Mouse (Mus musculus) MEL (cell line): ENCODE measurements at regions not wholly inside any gene's neighbourhood (a gene's known extent, or its start where the extent isn't known, plus 50 kb on each side); places are given as distances from the start of the nearest gene placed in this dataset.
A peak's percentile ranks its signal among the peaks of the same experiment; 100 is the strongest.

Experiments
- CTCF ChIP-seq, 3 experiments: IDR thresholded peaks in 2 of 3; conservative IDR thresholded peaks in 1 of 3; 2 replicates each; pipeline ENCODE4 v1.5.1; 2011 to 2012; ENCODE audit warnings: low read length in 3 of 3, low read depth in 2 of 3, mild to moderate bottlenecking in 2 of 3, improper control_type of control experiment in 1 of 3, inconsistent platforms in 1 of 3, mixed read lengths in 1 of 3, moderate library complexity in 1 of 3; ENCODE audit not compliant: control insufficient read depth in 1 of 3, insufficient read depth in 1 of 3, poor library complexity in 1 of 3, severe bottlenecking in 1 of 3
- EP300 ChIP-seq, 2 experiments: IDR thresholded peaks; 2 replicates each; pipeline ENCODE4 v1.6.1; 2011; ENCODE audit warnings: improper control_type of control experiment in 2 of 2, low read length in 2 of 2, low read depth in 1 of 2, mild to moderate bottlenecking in 1 of 2
- MEF2A ChIP-seq: IDR thresholded peaks from 2 replicates; pipeline ENCODE4 v1.6.1; 2014; ENCODE audit warnings: low read depth, mild to moderate bottlenecking, inconsistent platforms, low read length, improper control_type of control experiment; ENCODE audit not compliant: poor library complexity, insufficient replicate concordance, severe bottlenecking; ENCODE audit errors: extremely low read depth
- MYC ChIP-seq: IDR thresholded peaks from 2 replicates; pipeline ENCODE4 v1.6.1; 2011; ENCODE audit warnings: low read depth, mild to moderate bottlenecking, low read length, improper control_type of control experiment, moderate library complexity
- POLR2A ChIP-seq, 2 experiments: IDR thresholded peaks; 2 replicates each; pipeline ENCODE4 v1.6.1; 2011 to 2012; ENCODE audit warnings: low read length in 2 of 2, mild to moderate bottlenecking in 2 of 2, control low read depth in 1 of 2, improper control_type of control experiment in 1 of 2, low read depth in 1 of 2, moderate library complexity in 1 of 2; ENCODE audit not compliant: control insufficient read depth in 1 of 2, insufficient read depth in 1 of 2, poor library complexity in 1 of 2

GRCm38 (mm10) chr9:47354423-47354822, 175.6 kb upstream of the Cadm1 start:
- TF ChIP-seq MYC: no peak
- no peak for TF ChIP-seq MEF2A
- peak in 1 of 2 experiments; percentile 22; a peak in 1 of 4 replicates for TF ChIP-seq EP300 (IDR thresholded peaks at IDR 0.05; ENCODE audit: low read depth in 1 of 2, low read length in 2 of 2)
- TF ChIP-seq POLR2A (IDR thresholded peaks at IDR 0.05; ENCODE audit: control insufficient read depth in 1 of 2, insufficient read depth in 1 of 2, low read depth in 1 of 2, low read length in 2 of 2, poor library complexity in 1 of 2): no peak
- no peak for TF ChIP-seq CTCF (IDR thresholded peaks at IDR 0.05 in 2 of 3, conservative IDR thresholded peaks at IDR 0.05 in 1 of 3; ENCODE audit: control insufficient read depth in 1 of 3, insufficient read depth in 1 of 3, low read depth in 2 of 3, low read length in 3 of 3, poor library complexity in 1 of 3, severe bottlenecking in 1 of 3)
